Mouse (Mus musculus) midbrain, embryonic 13.5 days (tissue): ENCODE results near the gene Dhrs3. TPM values are rescaled to one million over a fixed set of nuclear protein-coding genes. Genes with fewer than 3 reads are reported as not detected.

ENCODE experiments used
- ATAC-seq: fragments of 200-750 bp; cut with Nextera tagmentation; 2 replicates; pipeline ENCODE4 v1.8.0; 2017; ENCODE audit warnings: mild to moderate bottlenecking, moderate TSS enrichment, moderate library complexity
- H3K27ac ChIP-seq: fragments of 300-500 bp; sonication (generic); 2 replicates; pipeline ENCODE4 v1.5.1; 2015; ENCODE audit warnings: inconsistent platforms, mild to moderate bottlenecking, moderate library complexity
- H3K27me3 ChIP-seq: fragments of 300-500 bp; sonication (generic); 2 replicates; pipeline ENCODE4 v1.6.1; 2015; ENCODE audit warnings: mild to moderate bottlenecking, inconsistent platforms
- H3K36me3 ChIP-seq: fragments of 300-500 bp; sonication (generic); 2 replicates; pipeline ENCODE4 v1.6.1; 2015; ENCODE audit warnings: mild to moderate bottlenecking, inconsistent platforms
- H3K4me1 ChIP-seq: fragments of 300-500 bp; sonication (generic); replicated peaks from 2 replicates; pipeline ENCODE4 v1.6.1; 2015; ENCODE audit warnings: inconsistent platforms
- H3K4me2 ChIP-seq: fragments of 300-500 bp; sonication (generic); replicated peaks from 2 replicates; pipeline ENCODE4 v1.6.1; 2015; ENCODE audit warnings: moderate library complexity, mild to moderate bottlenecking, inconsistent platforms
- H3K4me3 ChIP-seq: fragments of 300-500 bp; sonication (generic); replicated peaks from 2 replicates; pipeline ENCODE4 v1.5.1; 2015; ENCODE audit warnings: mild to moderate bottlenecking, inconsistent platforms
- H3K9ac ChIP-seq: fragments of 300-500 bp; sonication (generic); replicated peaks from 2 replicates; pipeline ENCODE4 v1.6.1; 2015; ENCODE audit warnings: mild to moderate bottlenecking, inconsistent platforms
- H3K9me3 ChIP-seq: fragments of 300-500 bp; sonication (generic); 2 replicates; pipeline ENCODE4 v1.6.1; 2016; ENCODE audit warnings: mild to moderate bottlenecking, inconsistent platforms
- WGBS: fragments of 180-500 bp; shearing (Covaris S2); methylation state at CpG from one replicate; pipeline ENCODE4 v1.1.7; 2015; 5-methylcytosine and 5-hydroxymethylcytosine counted together
- polyA plus RNA-seq: library from polyadenylated mRNA; unstranded; fragments of >200 nt; fragmentation: Nextera tagmentation; extraction: Ambion mirVana; gene quantifications from 2 replicates; pipeline ENCODE4 v1.2.1, GENCODE M21; 2015

Gene Dhrs3
- polyA plus RNA-seq, 1 experiment from 2014 or later: 23.9 TPM

DNA sequence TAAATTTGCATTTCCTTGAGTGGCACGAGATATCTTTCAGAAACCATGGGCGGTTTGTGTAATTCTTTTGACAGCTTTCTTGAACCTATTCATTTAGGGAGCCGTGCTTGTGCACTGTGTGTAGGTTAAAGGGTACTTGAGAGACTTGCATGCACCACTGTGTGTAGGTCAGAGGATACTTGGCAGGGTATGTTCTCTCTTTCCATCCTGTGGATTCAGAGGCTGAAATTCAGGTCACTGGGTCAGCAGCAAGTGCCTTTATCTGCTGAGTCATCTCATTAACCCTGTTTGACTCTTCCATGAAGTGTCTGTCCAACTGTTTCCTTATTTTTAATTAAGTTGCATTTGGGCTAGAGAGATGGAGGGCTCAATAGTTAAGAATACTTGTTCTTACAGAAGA lies 69.1 kb downstream of the Dhrs3 start:
- no peaks in the 10 kb centered on the region for H3K9me3 ChIP-seq
- no peak overlapping the region for H3K9ac ChIP-seq
- no peak overlapping the region for H3K4me3 ChIP-seq
- no peaks in the 10 kb centered on the region for H3K27me3 ChIP-seq
- 75% methylated on average over 3 of the region's 3 CpGs for WGBS
- ATAC-seq: no peak
- no peaks in the 10 kb centered on the region for H3K4me1 ChIP-seq
- H3K4me2 ChIP-seq: no peak overlapping the region
- H3K27ac ChIP-seq: no peak overlapping the region
- no peaks in the 10 kb centered on the region for H3K36me3 ChIP-seq

DNA sequence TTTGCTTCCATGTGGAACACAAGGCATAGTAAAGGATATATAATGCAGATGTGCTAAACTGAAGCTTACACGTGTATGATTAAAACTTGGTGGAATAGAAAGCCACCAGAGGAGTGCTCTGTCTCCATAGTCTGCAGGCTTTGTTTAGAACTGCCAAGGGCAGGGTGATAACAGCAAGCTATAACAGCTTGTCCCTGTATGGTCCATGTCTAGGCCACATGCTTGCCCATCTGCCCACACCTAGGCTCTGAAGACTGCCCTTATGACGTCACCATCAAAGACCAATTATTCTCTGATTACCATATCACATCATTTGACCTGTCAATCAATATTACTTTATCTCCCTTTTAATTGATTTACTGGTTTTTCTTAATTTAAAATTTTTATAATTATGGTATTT lies 72.6 kb downstream of the Dhrs3 start:
- Histone ChIP-seq H3K27me3 (no peaks in the 10 kb centered on the region), H3K4me3 (no peak overlapping the region), H3K9me3 (no peaks in the 10 kb centered on the region), H3K4me2 (no peak overlapping the region), H3K36me3 (peaks cover 5% of the 10 kb centered on the region; the same call in 1 of the 2 replicates), H3K9ac (no peak overlapping the region), H3K27ac (no peak overlapping the region), H3K4me1 (no peaks in the 10 kb centered on the region)
- 79% methylated on average over 2 of the region's 2 CpGs for WGBS
- no peak; the same call in 1 of the 2 replicates for ATAC-seq

DNA sequence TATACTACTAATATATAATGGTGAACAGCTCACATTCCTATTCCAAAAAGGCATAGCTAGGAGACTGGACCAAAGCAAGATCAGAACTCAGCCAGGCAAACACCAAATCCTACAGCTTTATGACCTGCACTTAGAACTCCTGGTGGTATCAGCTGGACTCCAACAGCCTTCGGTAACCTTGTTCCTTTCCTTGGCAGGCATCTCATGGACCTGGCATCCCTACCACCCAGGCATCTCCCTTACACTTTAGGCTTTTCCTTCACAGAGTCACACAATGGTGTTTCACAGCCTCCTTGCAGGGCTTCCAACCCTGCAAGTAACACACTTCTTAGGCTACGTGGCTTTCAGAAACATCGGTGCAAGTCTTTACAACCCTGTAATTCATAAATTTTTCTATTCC lies 75.7 kb downstream of the Dhrs3 start:
- no peak overlapping the region for H3K4me3 ChIP-seq
- H3K36me3 ChIP-seq: peaks cover 5% of the 10 kb centered on the region; the same call in 1 of the 2 replicates
- no peaks in the 10 kb centered on the region for H3K27me3 ChIP-seq
- no peaks in the 10 kb centered on the region for H3K4me1 ChIP-seq
- H3K4me2 ChIP-seq: no peak overlapping the region
- no peak overlapping the region for H3K27ac ChIP-seq
- 100% methylated on average over 3 of the region's 3 CpGs for WGBS
- H3K9me3 ChIP-seq: no peaks in the 10 kb centered on the region
- no peak for ATAC-seq
- H3K9ac ChIP-seq: no peak overlapping the region

DNA sequence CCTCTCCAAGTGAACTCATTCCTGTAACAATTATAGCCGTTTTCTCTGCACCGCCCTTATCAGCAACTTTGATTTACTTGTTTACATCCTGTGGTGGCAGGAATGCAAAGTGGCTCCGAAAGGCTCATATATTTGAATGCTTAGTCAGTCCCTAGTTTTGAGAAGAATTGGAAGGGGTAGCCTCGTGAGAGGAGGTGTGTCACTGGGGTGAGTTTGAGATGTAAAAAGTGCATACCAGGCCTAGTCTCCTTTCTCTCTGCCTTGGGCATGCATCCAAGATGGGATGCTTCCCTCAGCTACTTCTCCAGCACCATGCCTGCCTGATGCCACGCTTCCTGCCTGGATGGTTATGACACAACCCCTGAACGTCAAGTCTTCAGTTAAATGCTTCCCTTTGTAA lies 76.4 kb downstream of the Dhrs3 start:
- no peak overlapping the region for H3K27ac ChIP-seq
- H3K27me3 ChIP-seq: no peaks in the 10 kb centered on the region
- no peak overlapping the region for H3K4me2 ChIP-seq
- H3K4me3 ChIP-seq: no peak overlapping the region
- WGBS: 83% methylated on average over 6 of the region's 6 CpGs
- H3K4me1 ChIP-seq: no peaks in the 10 kb centered on the region
- H3K9ac ChIP-seq: no peak overlapping the region
- H3K9me3 ChIP-seq: no peaks in the 10 kb centered on the region
- no peak for ATAC-seq
- peaks cover 5% of the 10 kb centered on the region; the same call in 1 of the 2 replicates for H3K36me3 ChIP-seq

DNA sequence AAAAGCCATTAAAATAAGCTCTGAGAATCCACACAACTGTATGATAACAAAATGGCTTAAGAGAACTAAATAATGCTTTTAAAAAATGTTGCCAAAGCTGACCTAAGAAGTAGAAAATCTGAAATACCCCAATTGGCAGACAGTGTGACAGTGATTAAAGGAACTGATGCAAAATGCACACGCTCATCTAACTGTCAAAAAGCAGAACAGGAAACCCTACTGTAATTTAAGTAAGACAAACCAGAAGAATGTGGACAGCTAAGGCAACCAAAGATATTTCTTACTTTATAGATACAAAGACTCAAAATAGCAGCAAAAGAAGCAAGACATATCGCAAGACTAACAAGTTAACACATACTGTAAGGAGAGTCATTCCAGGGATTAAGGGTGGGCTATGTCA lies 78.4 kb downstream of the Dhrs3 start:
- Histone ChIP-seq H3K9ac (no peak overlapping the region), H3K4me1 (no peaks in the 10 kb centered on the region), H3K27ac (no peak overlapping the region), H3K36me3 (peaks cover 12% of the 10 kb centered on the region; the same call in 1 of the 2 replicates), H3K4me2 (no peak overlapping the region), H3K9me3 (no peaks in the 10 kb centered on the region), H3K4me3 (no peak overlapping the region), H3K27me3 (no peaks in the 10 kb centered on the region)
- no peak for ATAC-seq
- WGBS: 95% methylated on average over 2 of the region's 2 CpGs

DNA sequence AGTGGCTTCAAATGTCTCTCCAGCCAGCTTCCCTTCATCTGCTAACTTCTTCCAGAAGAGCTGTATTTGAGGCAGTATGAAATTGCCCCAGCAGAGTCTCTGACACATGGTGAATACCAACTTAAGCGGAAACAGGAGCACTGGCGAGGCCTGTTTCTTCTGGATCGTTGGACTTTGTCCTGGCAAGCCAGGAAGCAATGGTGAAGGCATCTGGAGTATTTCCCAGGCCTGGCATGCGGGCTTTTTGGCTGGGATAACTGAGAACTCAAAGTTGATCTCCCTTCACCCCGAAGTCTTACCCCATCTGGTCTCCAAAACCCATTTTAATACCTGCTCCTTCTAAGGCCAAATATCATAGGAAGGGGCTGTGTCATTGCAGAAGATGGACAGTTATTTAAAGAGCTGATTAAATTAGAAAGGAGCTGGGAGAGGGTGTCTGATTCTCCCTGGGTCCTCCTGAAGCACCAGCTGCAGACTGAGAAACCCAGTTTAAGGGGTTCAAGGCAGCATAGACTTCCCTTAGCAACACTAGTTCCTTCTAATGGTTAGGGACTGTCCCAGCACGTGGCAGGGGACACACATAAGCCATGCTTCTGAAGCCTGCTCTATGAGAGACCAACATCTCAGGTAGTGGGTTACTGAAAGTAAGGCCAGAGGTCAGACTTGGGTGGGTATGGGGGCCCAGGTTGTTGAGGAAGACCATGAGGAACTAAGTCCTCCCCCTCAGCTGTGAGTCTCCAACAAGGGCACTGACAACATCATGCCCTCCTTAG lies 80.5 kb downstream of the Dhrs3 start:
- no peak overlapping the region for H3K4me2 ChIP-seq
- no peaks in the 10 kb centered on the region for H3K4me1 ChIP-seq
- no peak for ATAC-seq
- H3K27me3 ChIP-seq: no peaks in the 10 kb centered on the region
- H3K27ac ChIP-seq: no peak overlapping the region
- no peak overlapping the region for H3K4me3 ChIP-seq
- no peak overlapping the region for H3K9ac ChIP-seq
- H3K36me3 ChIP-seq: peaks cover 17% of the 10 kb centered on the region; the same call in 1 of the 2 replicates
- H3K9me3 ChIP-seq: no peaks in the 10 kb centered on the region
- 82% methylated on average over 6 of the region's 6 CpGs for WGBS

DNA sequence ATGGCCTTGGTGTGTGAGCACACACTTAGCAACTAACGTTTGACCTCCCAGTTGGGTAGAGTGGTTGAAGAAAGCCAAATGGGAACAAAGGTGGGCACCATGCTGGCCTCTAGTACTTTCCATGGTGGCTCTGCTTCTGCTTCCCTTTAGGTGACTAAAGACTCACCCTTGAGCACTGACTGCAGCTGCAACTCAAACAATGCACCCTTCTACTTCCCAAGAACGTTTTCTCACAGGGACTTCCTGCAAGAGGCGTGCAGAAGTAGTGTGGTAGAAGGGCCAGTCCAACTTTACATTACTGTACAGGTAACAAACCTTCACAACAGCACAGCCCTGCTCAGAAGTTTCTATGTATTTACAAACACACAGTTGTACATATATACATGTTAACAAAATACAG lies 81.8 kb downstream of the Dhrs3 start:
- H3K27ac ChIP-seq: no peak overlapping the region
- no peaks in the 10 kb centered on the region for H3K4me1 ChIP-seq
- WGBS: 81% methylated on average over 3 of the region's 3 CpGs
- no peak overlapping the region for H3K4me3 ChIP-seq
- H3K36me3 ChIP-seq: peaks cover 17% of the 10 kb centered on the region; the same call in 1 of the 2 replicates
- no peak overlapping the region for H3K9ac ChIP-seq
- no peaks in the 10 kb centered on the region for H3K27me3 ChIP-seq
- ATAC-seq: no peak
- H3K9me3 ChIP-seq: no peaks in the 10 kb centered on the region
- no peak overlapping the region for H3K4me2 ChIP-seq

DNA sequence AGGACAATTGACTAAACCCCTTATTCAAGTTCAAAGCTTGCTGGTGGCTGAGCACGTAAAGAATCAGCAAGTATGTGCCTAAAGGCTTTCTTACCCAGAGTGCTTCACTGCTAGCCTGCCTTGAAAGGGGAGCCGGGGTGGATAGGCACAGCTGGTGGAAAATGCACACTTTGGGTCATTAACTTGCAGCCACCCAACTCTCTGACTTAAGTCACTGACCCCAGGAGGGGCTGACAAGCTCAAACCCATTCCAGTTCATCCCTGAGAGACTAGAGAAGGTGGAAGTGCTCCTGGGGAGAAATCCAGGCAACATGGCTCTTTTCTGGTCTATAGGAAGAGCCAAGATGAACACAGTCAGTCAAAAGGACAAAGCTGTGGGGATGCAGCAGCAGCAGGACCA lies 82.9 kb downstream of the Dhrs3 start:
- H3K4me2 ChIP-seq: no peak overlapping the region
- H3K27ac ChIP-seq: no peak overlapping the region
- H3K9ac ChIP-seq: no peak overlapping the region
- no peaks in the 10 kb centered on the region for H3K9me3 ChIP-seq
- no peak overlapping the region for H3K4me3 ChIP-seq
- no peaks in the 10 kb centered on the region for H3K27me3 ChIP-seq
- 33% methylated on average over 2 of the region's 2 CpGs for WGBS
- ATAC-seq: no peak
- no peaks in the 10 kb centered on the region for H3K4me1 ChIP-seq
- H3K36me3 ChIP-seq: peaks cover 12% of the 10 kb centered on the region; the same call in 1 of the 2 replicates

DNA sequence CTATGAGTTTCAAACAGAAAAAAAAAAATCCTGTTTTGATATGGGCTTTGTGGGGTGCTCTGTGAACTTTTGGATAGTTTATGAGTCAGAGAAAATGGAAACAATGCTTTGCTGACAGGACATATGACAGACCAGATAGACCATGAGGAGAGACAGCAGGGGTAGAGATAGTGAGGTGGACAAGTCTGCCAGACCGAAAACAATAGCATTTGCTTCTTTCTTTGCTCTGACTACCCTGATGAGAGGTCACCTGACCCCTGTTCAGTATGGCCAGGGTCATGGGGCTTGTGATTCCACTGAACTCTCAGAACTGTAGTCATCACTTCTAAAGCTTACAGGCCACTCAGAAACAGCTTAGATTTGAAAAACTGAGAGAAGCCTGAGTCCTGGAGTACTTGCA lies 84.4 kb downstream of the Dhrs3 start:
- 87% methylated on average over 1 of the region's 1 CpGs for WGBS
- H3K4me3 ChIP-seq: no peak overlapping the region

More for the DNA sequence above, 84.4 kb downstream of the Dhrs3 start:
- no peak overlapping the region for H3K9ac ChIP-seq
- H3K9me3 ChIP-seq: no peaks in the 10 kb centered on the region
- no peak overlapping the region for H3K4me2 ChIP-seq
- H3K27ac ChIP-seq: no peak overlapping the region
- no peak for ATAC-seq
- peaks cover 12% of the 10 kb centered on the region; the same call in 1 of the 2 replicates for H3K36me3 ChIP-seq
- H3K4me1 ChIP-seq: no peaks in the 10 kb centered on the region
- no peaks in the 10 kb centered on the region for H3K27me3 ChIP-seq

Other genes with a start within 250 kb of the Dhrs3 start
- gene Gm436, start 206.5 kb upstream of the Dhrs3 start, polyA plus RNA-seq: not detected in 2 replicates
- not detected in 2 replicates for gene Gm13178, start 171.4 kb upstream of the Dhrs3 start, polyA plus RNA-seq
- gene Gm438, start 106.2 kb upstream of the Dhrs3 start, polyA plus RNA-seq: not detected in 2 replicates